Mouse (Mus musculus): ENCODE data around the gene Polg2. TPM values are rescaled to one million over a fixed set of nuclear protein-coding genes. Genes with fewer than 3 reads are reported as not detected.
A peak's percentile ranks its signal among the peaks of the same experiment; 100 is the strongest.
"Not testable (repeated sequence)": the region's sequence is repeated elsewhere in the genome, so short reads cannot be mapped to it uniquely, and the experiment has no call there.

Gene Polg2
- polyA plus RNA-seq, 1 experiment from 2014 or later: 10.7 TPM

- Histone ChIP-seq H3K27ac (peak overlapping the region; percentile 98), H3K4me1 (peaks cover 20% of the 10 kb centered on the region), H3K4me3 (peak overlapping the region; percentile 95), H3K9me3 (replicated peaks) (no peaks in the 10 kb centered on the region), H3K4me2 (replicated peaks) (peak overlapping the region; percentile 77), H3K27me3 (no peaks in the 10 kb centered on the region), H3K36me3 (peaks cover 42% of the 10 kb centered on the region), H3K9ac (peak overlapping the region; percentile 99)
- peak; percentile 84 for ATAC-seq (ENCODE audit: low FRiP score)
- WGBS: 1% methylated on average over 75 of the region's 79 CpGs
Observed at GRCm38 (mm10) chr11:106788026-106788774, 8.9 kb upstream of the Polg2 start.

GRCm38 (mm10) chr11:106787131-106788025 lies 8.0 kb upstream of the Polg2 start:
- under 1% methylated on average over 64 of the region's 65 CpGs for WGBS
- H3K4me1 ChIP-seq: peaks cover 20% of the 10 kb centered on the region
- peak; percentile 19; the same call in 1 of the 2 replicates for ATAC-seq (ENCODE audit: low FRiP score)
- peak overlapping the region; percentile 99 for H3K9ac ChIP-seq
- H3K9me3 ChIP-seq (replicated peaks): no peaks in the 10 kb centered on the region
- peak overlapping the region; percentile 95 for H3K4me3 ChIP-seq
- H3K27me3 ChIP-seq: no peaks in the 10 kb centered on the region
- H3K27ac ChIP-seq: peak overlapping the region; percentile 98
- H3K36me3 ChIP-seq: peaks cover 41% of the 10 kb centered on the region
- H3K4me2 ChIP-seq (replicated peaks): peak overlapping the region; percentile 81

- H3K27ac ChIP-seq: no peak overlapping the region
- 76% methylated on average over 1 of the region's 1 CpGs for WGBS
- H3K4me1 ChIP-seq: peaks cover 18% of the 10 kb centered on the region
- peaks cover 58% of the 10 kb centered on the region for H3K36me3 ChIP-seq
- H3K27me3 ChIP-seq: no peaks in the 10 kb centered on the region
- no peak overlapping the region for H3K9ac ChIP-seq
- ATAC-seq (ENCODE audit: low FRiP score): no peak
- H3K4me2 ChIP-seq (replicated peaks): no peak overlapping the region
- no peaks in the 10 kb centered on the region for H3K9me3 ChIP-seq (replicated peaks)
- H3K4me3 ChIP-seq: no peak overlapping the region
Observed at GRCm38 (mm10) chr11:106785043-106785442, 5.7 kb upstream of the Polg2 start.

- peaks cover 19% of the 10 kb centered on the region for H3K4me1 ChIP-seq
- no peak for ATAC-seq (ENCODE audit: low FRiP score)
- 85% methylated on average over 2 of the region's 2 CpGs for WGBS
- H3K27me3 ChIP-seq: no peaks in the 10 kb centered on the region
- H3K27ac ChIP-seq: no peak overlapping the region
- no peaks in the 10 kb centered on the region for H3K9me3 ChIP-seq (replicated peaks)
- H3K4me2 ChIP-seq (replicated peaks): no peak overlapping the region
- no peak overlapping the region for H3K4me3 ChIP-seq
- peaks cover 59% of the 10 kb centered on the region for H3K36me3 ChIP-seq
- no peak overlapping the region for H3K9ac ChIP-seq
Observed at GRCm38 (mm10) chr11:106784476-106784875, 5.1 kb upstream of the Polg2 start.

GRCm38 (mm10) chr11:106782841-106783764 lies 3.8 kb upstream of the Polg2 start:
- no peaks in the 10 kb centered on the region for H3K27me3 ChIP-seq
- peaks cover 59% of the 10 kb centered on the region for H3K36me3 ChIP-seq
- peaks cover 19% of the 10 kb centered on the region for H3K4me1 ChIP-seq
- WGBS: 86% methylated on average over 9 of the region's 9 CpGs
- H3K4me2 ChIP-seq (replicated peaks): no peak overlapping the region
- ATAC-seq (ENCODE audit: low FRiP score): no peak
- no peak overlapping the region for H3K9ac ChIP-seq
- H3K27ac ChIP-seq: no peak overlapping the region
- H3K4me3 ChIP-seq: no peak overlapping the region
- no peaks in the 10 kb centered on the region for H3K9me3 ChIP-seq (replicated peaks)

- not testable (repeated sequence) for H3K9me3 ChIP-seq (replicated peaks); H3K9ac ChIP-seq; H3K4me2 ChIP-seq (replicated peaks); H3K27ac ChIP-seq; ATAC-seq (ENCODE audit: low FRiP score); H3K27me3 ChIP-seq; H3K4me3 ChIP-seq
- peaks cover 59% of the 10 kb centered on the region for H3K36me3 ChIP-seq
- H3K4me1 ChIP-seq: peaks cover 19% of the 10 kb centered on the region
- 94% methylated on average over 7 of the region's 7 CpGs for WGBS
Observed at GRCm38 (mm10) chr11:106782271-106782670, 2.9 kb upstream of the Polg2 start.

- no peak overlapping the region for H3K9ac ChIP-seq
- peaks cover 52% of the 10 kb centered on the region for H3K36me3 ChIP-seq
- H3K4me1 ChIP-seq: peaks cover 11% of the 10 kb centered on the region
Observed at GRCm38 (mm10) chr11:106780590-106781220, 1.4 kb upstream of the Polg2 start.

GRCm38 (mm10) chr11:106780089-106780425 lies 720 bp upstream of the Polg2 start:
- no peak for ATAC-seq (ENCODE audit: low FRiP score)
- Histone ChIP-seq H3K36me3 (peaks cover 52% of the 10 kb centered on the region), H3K27ac (peak overlapping the region; percentile 97)

More at GRCm38 (mm10) chr11:106780590-106781220, 1.4 kb upstream of the Polg2 start:
- H3K4me3 ChIP-seq: no peak overlapping the region
- no peaks in the 10 kb centered on the region for H3K27me3 ChIP-seq
- H3K4me2 ChIP-seq (replicated peaks): no peak overlapping the region; the same call in 1 of the 2 replicates
- 0 out of 2 replicates have a peak overlapping the region, but pooled peaks have one; percentile 97 for H3K27ac ChIP-seq
- 88% methylated on average over 6 of the region's 6 CpGs for WGBS
- ATAC-seq (ENCODE audit: low FRiP score): no peak
- no peaks in the 10 kb centered on the region for H3K9me3 ChIP-seq (replicated peaks)

GRCm38 (mm10) chr11:106778589-106779387 lies 549 bp downstream of the Polg2 start:
- no peak; the same call in none of the 2 replicates for ATAC-seq (ENCODE audit: low FRiP score)
- Histone ChIP-seq H3K36me3 (peaks cover 52% of the 10 kb centered on the region), H3K4me3 (peak overlapping the region; percentile 80), H3K9ac (peak overlapping the region; percentile 92), H3K27me3 (no peaks in the 10 kb centered on the region), H3K27ac (peak overlapping the region; percentile 97), H3K4me2 (replicated peaks) (peak overlapping the region; percentile 85), H3K9me3 (replicated peaks) (no peaks in the 10 kb centered on the region), H3K4me1 (peaks cover 7% of the 10 kb centered on the region; the same call in 1 of the 2 replicates)
- 3% methylated on average over 39 of the region's 39 CpGs for WGBS

More at GRCm38 (mm10) chr11:106780089-106780425, 720 bp upstream of the Polg2 start:
- H3K9me3 ChIP-seq (replicated peaks): no peaks in the 10 kb centered on the region
- H3K4me3 ChIP-seq: no peak overlapping the region; the same call in 1 of the 2 replicates
- peak overlapping the region; percentile 85; the same call in 1 of the 2 replicates for H3K4me2 ChIP-seq (replicated peaks)
- no peaks in the 10 kb centered on the region for H3K27me3 ChIP-seq
- 71% methylated on average over 4 of the region's 4 CpGs for WGBS
- no peak overlapping the region for H3K9ac ChIP-seq
- H3K4me1 ChIP-seq: peaks cover 7% of the 10 kb centered on the region; the same call in 1 of the 2 replicates

- WGBS: 90% methylated on average over 7 of the region's 7 CpGs
- Histone ChIP-seq H3K9me3 (replicated peaks) (no peaks in the 10 kb centered on the region), H3K4me1 (peaks cover 5% of the 10 kb centered on the region; the same call in 1 of the 2 replicates), H3K4me2 (replicated peaks) (no peak overlapping the region), H3K4me3 (no peak overlapping the region), H3K9ac (no peak overlapping the region), H3K27ac (no peak overlapping the region), H3K27me3 (no peaks in the 10 kb centered on the region), H3K36me3 (peaks cover 52% of the 10 kb centered on the region)
- ATAC-seq (ENCODE audit: low FRiP score): no peak
Observed at GRCm38 (mm10) chr11:106778132-106778531, 1.2 kb downstream of the Polg2 start.
